Comparison of ENCODE assay signal across 8 mouse cellular contexts in genomic region chr6:121210149-121210925, GRCm38 (mm10). TPM values are rescaled to one million over a fixed set of nuclear protein-coding genes. Genes with fewer than 3 reads are reported as not detected.
DNase-seq lines count a peak whose midpoint lies in the region; ATAC-seq and TF ChIP-seq lines count a peak whose summit lies in the region.

Tuba8 (plus strand) TSS chr6:121210696.

- H3K4me2 ChIP-seq in limb, embryonic 13.5 days (replicated peaks) = peak within 1 kb of the TSS; percentile 83
- H3K4me2 ChIP-seq in midbrain, embryonic 13.5 days (replicated peaks) = peak within 1 kb of the TSS; percentile 89

- no peak for DNase-seq in testis, postnatal 14 days (ENCODE audit: low spot score)
- DNase-seq in heart, embryonic 10.5 days (ENCODE audit: low spot score) = no peak
- peak; percentile 31 for DNase-seq in kidney, adult 8-10 months
- DNase-seq in skeletal muscle tissue, adult 2 months (ENCODE audit: low read depth, low spot score) = peak; percentile 90

- H3K27ac ChIP-seq in testis, adult 2 months (ENCODE audit: control insufficient read depth, insufficient read depth, low read depth, low read length) = no peak within 1 kb of the TSS
- H3K27ac ChIP-seq in heart, embryonic 10.5 days = no peak within 1 kb of the TSS
- H3K27ac ChIP-seq in limb, embryonic 13.5 days = no peak within 1 kb of the TSS
- H3K27ac ChIP-seq in midbrain, embryonic 13.5 days = no peak within 1 kb of the TSS

- no peaks in the 10 kb centered on the region for H3K36me3 ChIP-seq in testis, adult 2 months (ENCODE audit: control insufficient read depth, insufficient read depth, low read length)
- H3K36me3 ChIP-seq in heart, embryonic 10.5 days = no peaks in the 10 kb centered on the region
- H3K36me3 ChIP-seq in limb, embryonic 13.5 days = no peaks in the 10 kb centered on the region
- H3K36me3 ChIP-seq in midbrain, embryonic 13.5 days = no peaks in the 10 kb centered on the region

- TF ChIP-seq POLR2A in testis, adult 2 months (IDR thresholded peaks at IDR 0.05; ENCODE audit: control insufficient read depth, low read depth, low read length) = peak; percentile 75; the same call in 1 of the 2 replicates

- no peaks in the 10 kb centered on the region for H3K9me3 ChIP-seq in heart, embryonic 10.5 days
- H3K9me3 ChIP-seq in limb, embryonic 13.5 days = no peaks in the 10 kb centered on the region
- H3K9me3 ChIP-seq in midbrain, embryonic 13.5 days = no peaks in the 10 kb centered on the region

- H3K27me3 ChIP-seq in testis, adult 2 months (ENCODE audit: control insufficient read depth, insufficient read depth, low read length) = no peaks in the 10 kb centered on the region
- H3K27me3 ChIP-seq in heart, embryonic 10.5 days (ENCODE audit: insufficient read depth, poor library complexity, severe bottlenecking) = peaks cover 42% of the 10 kb centered on the region
- peaks cover 42% of the 10 kb centered on the region for H3K27me3 ChIP-seq in limb, embryonic 13.5 days
- H3K27me3 ChIP-seq in midbrain, embryonic 13.5 days = peaks cover 34% of the 10 kb centered on the region

- 6% methylated on average over 30 of the region's 30 CpGs for WGBS in heart, embryonic 10.5 days
- WGBS in limb, embryonic 13.5 days = 7% methylated on average over 30 of the region's 30 CpGs
- WGBS in midbrain, embryonic 13.5 days = 4% methylated on average over 30 of the region's 30 CpGs

- peaks cover 2% of the 10 kb centered on the region for H3K4me1 ChIP-seq in testis, adult 2 months (ENCODE audit: control insufficient read depth, insufficient read depth, low read length)
- peaks cover 26% of the 10 kb centered on the region for H3K4me1 ChIP-seq in heart, embryonic 10.5 days
- H3K4me1 ChIP-seq in limb, embryonic 13.5 days = peaks cover 19% of the 10 kb centered on the region
- H3K4me1 ChIP-seq in midbrain, embryonic 13.5 days (replicated peaks) = peaks cover 19% of the 10 kb centered on the region

- 0 out of 2 replicates have a peak, but pooled peaks have one; percentile 22 for ATAC-seq in erythroblast, adult 5-6 weeks (replicated peaks; ENCODE audit: low FRiP score, poor library complexity, severe bottlenecking)
- ATAC-seq in limb, embryonic 13.5 days (ENCODE audit: low FRiP score, low read depth) = peak; percentile 66
- ATAC-seq in midbrain, embryonic 13.5 days = peak; percentile 83

- H3K9ac ChIP-seq in limb, embryonic 13.5 days = peak within 1 kb of the TSS; percentile 46; the same call in 1 of the 2 replicates
- peak within 1 kb of the TSS; percentile 63 for H3K9ac ChIP-seq in midbrain, embryonic 13.5 days (replicated peaks)

- peak within 1 kb of the TSS; percentile 67 for H3K4me3 ChIP-seq in testis, adult 2 months (ENCODE audit: control insufficient read depth, low read depth, low read length)
- peak within 1 kb of the TSS; percentile 58 for H3K4me3 ChIP-seq in heart, embryonic 10.5 days
- peak within 1 kb of the TSS; percentile 45 for H3K4me3 ChIP-seq in limb, embryonic 13.5 days
- H3K4me3 ChIP-seq in midbrain, embryonic 13.5 days (replicated peaks) = peak within 1 kb of the TSS; percentile 46

- no peak for TF ChIP-seq CTCF in testis, adult 2 months (IDR thresholded peaks at IDR 0.05; ENCODE audit: control insufficient read depth, insufficient read depth, insufficient replicate concordance, low read depth, low read length)

RNA-seq across cellular contexts. Expression of gene Tuba8, which starts in this region (rescaled TPM):
- 127 and 160 TPM in 2 replicates for polyA plus RNA-seq in testis, adult 2 months (2012; rRNA removed)
- total RNA-seq in erythroblast, adult 5-6 weeks (2015; ENCODE audit: low replicate concordance) = 11.5 and 14.4 TPM in 2 replicates
- total RNA-seq in erythroblast, adult 5-6 weeks (2017; ENCODE audit: low replicate concordance) = 5.9 and 6.7 TPM in 2 replicates
- polyA plus RNA-seq in heart, embryonic 10.5 days (2016; fragmentation: Nextera tagmentation; extraction: Ambion mirVana) = 0.95 and 2.3 TPM in 2 replicates
- polyA plus RNA-seq in limb, embryonic 13.5 days (2015; fragmentation: Nextera tagmentation; extraction: Ambion mirVana) = 0.37 and 0.64 TPM in 2 replicates
- polyA plus RNA-seq in midbrain, embryonic 13.5 days (2015; fragmentation: Nextera tagmentation; extraction: Ambion mirVana) = 0.15 and 0.19 TPM in 2 replicates

Comparison
In these comparisons a context has a peak if more than half of its experiments do, and no peak if none do; other contexts are left out.
1. RNA of gene Tuba8 (polyA plus RNA-seq): 127 to 160 TPM in testis, adult 2 months; 0.95 to 2.3 TPM in heart, embryonic 10.5 days, 0.37 to 0.64 TPM in limb, embryonic 13.5 days and 0.15 to 0.19 TPM in midbrain, embryonic 13.5 days; every median in the first group is over 10 times any median in the second.
2. Peak in ATAC-seq, H3K4me3 ChIP-seq, H3K9ac ChIP-seq and H3K4me2 ChIP-seq in limb, embryonic 13.5 days; RNA of the gene not detected or under 1 TPM.
3. Peak in ATAC-seq, H3K4me3 ChIP-seq, H3K9ac ChIP-seq and H3K4me2 ChIP-seq in midbrain, embryonic 13.5 days; RNA of the gene not detected or under 1 TPM.
4. DNase-seq: peak in kidney, adult 8-10 months (2 of 2) and skeletal muscle tissue, adult 2 months (single experiment); none in testis, postnatal 14 days (single experiment) and heart, embryonic 10.5 days (single experiment).
5. ATAC-seq: peak in every context shown above with its lines; median percentile 83 in midbrain, embryonic 13.5 days; 66 in limb, embryonic 13.5 days; 22 in erythroblast, adult 5-6 weeks.
6. Peak in every context shown above with its lines, with median percentiles within 50 percentile points of each other: H3K4me3 ChIP-seq.